Mouse (Mus musculus): Measurements from ENCODE around the gene Cyth3.
A peak's percentile ranks its signal among the peaks of the same experiment; 100 is the strongest.

The Cyth3 gene

DNA sequence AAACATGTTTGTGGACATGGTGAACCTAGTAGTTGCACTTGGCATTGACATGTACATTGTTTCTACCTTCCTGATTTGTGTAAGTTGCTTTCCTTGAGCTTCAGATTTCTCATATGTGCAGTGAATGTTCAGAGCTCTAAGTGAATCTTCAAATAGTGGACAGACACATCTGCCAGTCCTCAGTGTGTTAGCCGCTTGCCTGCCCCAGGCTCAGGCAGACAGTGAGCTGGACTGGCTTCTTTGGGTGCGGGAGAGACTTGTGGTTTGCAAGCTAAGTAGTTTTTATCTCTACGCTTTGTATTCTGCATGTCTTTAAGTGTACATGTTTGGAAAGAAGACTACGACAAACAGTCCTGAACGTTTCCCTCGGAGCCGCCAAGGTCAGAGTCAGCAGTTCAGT is 13.9 kb downstream of the Cyth3 start:
- no peak for DNase-seq

DNA sequence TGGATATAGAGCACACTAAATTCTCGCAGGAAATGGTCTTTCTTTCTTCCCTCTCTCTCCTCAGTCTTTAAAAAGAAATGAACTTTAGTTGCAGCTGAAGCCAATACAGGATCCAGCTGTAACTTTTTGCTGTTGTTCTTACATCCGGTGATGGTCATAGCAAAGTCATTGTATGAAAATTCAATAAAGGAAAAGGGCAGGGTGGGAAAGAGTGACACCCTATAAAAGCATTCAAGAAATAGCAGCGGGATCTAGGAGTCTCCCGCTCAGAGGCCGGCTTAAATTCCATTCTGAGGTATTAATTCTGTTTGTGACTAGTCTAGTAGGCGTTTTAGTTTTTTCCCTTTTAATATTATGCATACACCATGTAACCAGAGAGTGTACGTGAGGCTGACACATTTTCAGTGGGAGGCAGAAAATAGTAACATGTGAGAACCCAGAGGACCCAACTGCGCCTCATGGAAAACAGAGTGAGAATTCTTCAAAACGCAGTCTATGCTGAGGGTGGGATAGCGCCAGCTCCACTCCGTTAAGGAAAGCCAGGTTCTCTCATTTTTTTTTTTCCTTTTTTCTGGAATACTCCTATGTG is 15.7 kb downstream of the Cyth3 start:
- no peak for DNase-seq

GRCm38 (mm10) chr5:143638516-143639270 is 16.4 kb downstream of the Cyth3 start:
- DNase-seq = no peak

DNA sequence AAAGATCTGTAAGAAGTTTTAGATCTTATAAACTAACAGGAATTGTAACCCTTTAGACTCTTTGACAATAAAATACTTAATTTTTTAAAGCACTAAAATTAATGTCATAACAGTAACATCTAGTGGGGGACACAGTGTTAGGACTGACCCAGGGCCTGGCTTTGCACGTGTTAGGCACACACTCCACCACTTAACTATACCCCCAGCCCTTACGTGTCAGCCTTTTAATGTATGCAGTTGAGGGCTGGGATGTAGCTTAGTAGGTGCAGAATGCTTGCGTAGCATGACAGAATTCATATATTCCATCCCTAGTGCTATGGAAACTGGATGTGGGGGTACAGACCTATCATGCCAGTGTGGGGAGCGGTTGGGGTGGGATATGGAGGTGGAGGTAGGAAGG is 17.1 kb downstream of the Cyth3 start:
- DNase-seq = no peak

GRCm38 (mm10) chr5:143639810-143640209 is 17.6 kb downstream of the Cyth3 start:
- DNase-seq = no peak

DNA sequence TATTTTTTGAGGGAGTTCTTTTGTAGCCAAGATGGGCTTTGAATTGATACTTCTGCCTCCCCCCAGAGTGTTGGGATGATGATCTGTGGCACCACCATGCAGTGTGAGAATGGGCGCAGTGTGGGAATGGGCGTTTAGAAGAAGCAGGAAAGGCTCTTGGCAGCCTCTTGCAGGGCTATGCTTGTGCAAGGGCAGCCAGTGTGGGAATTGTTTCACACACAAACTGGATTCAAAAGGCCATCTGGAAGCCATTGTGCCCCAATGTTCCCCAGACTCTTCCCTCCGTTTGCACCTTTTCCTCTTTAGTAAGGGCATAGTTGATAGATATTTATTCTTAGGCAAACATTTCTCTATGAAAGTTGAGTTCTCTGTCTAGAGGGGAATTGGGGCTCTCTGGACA is 19.3 kb downstream of the Cyth3 start:
- no peak for DNase-seq

- no peak for DNase-seq
These were observed 20.1 kb downstream of the Cyth3 start for GRCm38 (mm10) chr5:143642262-143642831.

DNA sequence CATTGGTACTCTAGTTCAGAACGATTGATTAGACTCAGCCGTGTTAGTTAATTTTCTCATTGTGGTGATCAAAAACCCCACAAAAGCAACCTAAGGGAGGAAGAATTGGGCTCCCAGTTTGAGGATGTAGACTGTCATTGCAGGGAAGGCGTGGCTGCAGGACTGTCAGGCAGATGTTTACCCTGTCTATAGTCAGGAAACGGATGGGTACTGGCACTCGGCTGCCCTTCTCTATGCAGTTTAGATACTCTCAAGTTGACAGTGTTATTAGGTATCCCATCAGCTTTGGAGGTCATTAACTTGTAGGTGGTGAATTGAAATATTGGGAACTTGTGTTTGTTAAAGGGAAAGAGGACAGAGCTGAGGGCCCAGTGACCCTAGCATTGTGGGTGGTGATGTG is 23.7 kb downstream of the Cyth3 start:
- DNase-seq = peak; percentile 63

GRCm38 (mm10) chr5:143647412-143647811 is 25.2 kb downstream of the Cyth3 start:
- no peak for DNase-seq

DNA sequence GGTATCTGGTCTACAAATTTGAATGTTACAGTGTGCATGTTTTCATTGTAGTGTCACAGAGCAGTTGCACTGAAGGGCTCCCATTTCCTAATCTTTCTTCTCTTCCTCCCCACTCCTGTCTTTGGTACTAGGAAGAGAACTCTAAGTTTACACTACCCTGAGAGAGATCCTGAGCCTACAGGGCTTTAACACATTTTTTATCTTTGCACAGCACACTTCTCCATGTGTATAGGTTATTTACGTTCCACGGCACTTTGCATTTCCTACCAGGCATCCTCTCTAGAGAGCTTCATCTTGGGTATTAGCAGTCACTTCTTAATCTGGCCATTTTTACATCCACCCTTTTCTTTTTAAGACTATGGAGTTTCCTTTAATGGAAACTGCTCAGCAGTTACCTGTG is 25.8 kb downstream of the Cyth3 start:
- DNase-seq = no peak

DNA sequence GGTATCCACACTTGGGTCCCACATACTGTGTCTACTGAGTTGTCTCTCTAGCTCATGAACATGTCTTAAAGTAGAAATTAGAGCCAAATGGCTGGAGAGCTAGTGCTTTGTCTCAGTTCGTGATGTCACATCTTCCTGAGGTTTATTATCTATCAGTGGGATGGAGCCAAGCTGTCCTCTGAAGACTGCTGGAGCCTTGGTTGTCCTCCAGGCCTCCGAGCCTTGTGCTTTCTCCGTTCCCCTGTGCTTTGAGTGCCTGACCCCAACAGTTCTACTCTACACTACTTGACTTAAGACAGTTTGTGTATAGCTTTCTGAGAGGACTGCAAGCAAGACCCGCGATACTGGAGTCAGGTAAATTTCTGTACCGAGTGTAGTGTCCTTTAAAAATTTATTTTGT is 26.9 kb downstream of the Cyth3 start:
- DNase-seq = no peak

GRCm38 (mm10) chr5:143651855-143652631 is 29.8 kb downstream of the Cyth3 start:
- no peak for DNase-seq

- no peak for DNase-seq
These were observed 31.2 kb downstream of the Cyth3 start for GRCm38 (mm10) chr5:143653497-143653896.

GRCm38 (mm10) chr5:143654670-143655510 is 32.6 kb downstream of the Cyth3 start:
- peak; percentile 68 for DNase-seq

DNA sequence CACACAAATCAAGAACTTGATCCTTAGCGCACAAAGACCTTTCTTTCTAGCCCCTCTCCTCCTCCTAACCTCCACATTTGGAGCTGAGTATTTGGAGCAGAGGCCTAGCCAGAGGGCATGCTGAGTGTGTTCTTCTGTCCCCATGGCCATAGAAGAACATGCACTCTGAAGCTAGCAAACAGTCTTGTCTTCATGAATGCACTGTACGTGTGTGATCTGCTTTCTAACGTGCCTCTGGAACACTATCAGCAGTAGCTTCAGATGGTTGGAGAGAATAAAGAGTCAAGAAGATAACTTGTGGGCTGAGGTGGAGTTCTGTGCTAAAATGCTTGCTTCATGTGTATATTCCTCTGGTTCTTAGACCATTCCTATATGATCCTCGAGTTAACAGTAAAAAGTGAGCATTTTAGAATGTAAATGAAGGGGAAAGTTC is 33.3 kb downstream of the Cyth3 start:
- DNase-seq = no peak

GRCm38 (mm10) chr5:143656708-143657245 is 34.5 kb downstream of the Cyth3 start:
- DNase-seq = no peak

DNA sequence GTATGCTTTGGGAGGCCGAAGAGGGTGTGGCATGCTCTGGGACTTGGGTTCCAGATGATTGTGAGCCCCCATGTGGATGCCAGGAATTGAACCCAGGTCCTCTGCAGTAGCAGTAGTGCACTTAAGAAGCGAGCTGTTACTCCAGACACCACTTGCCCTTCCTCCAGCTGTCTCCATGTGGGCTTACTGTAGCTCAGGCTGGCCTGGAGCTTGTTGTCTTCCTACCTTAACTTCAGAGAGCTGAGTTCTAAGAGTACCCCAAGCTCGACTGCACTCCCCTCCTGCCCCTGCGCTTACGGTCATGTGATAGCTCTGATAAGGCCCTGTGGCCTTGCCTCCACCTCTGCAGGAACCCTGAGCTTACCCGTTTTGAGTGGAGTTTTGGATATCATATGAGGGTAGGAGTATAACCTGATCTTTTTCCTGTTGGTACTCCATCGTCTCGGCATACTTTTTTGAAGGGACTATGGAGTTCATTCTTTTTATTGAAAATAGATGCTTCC is 36.8 kb downstream of the Cyth3 start:
- DNase-seq = no peak

GRCm38 (mm10) chr5:143663074-143663687 is 40.9 kb downstream of the Cyth3 start:
- no peak for DNase-seq

- no peak for DNase-seq
These were observed 43.3 kb downstream of the Cyth3 start for GRCm38 (mm10) chr5:143665561-143665960.

GRCm38 (mm10) chr5:143666015-143666414 is 43.8 kb downstream of the Cyth3 start:
- no peak for DNase-seq

GRCm38 (mm10) chr5:143668884-143669283 is 46.6 kb downstream of the Cyth3 start:
- peak; percentile 34 for DNase-seq

DNA sequence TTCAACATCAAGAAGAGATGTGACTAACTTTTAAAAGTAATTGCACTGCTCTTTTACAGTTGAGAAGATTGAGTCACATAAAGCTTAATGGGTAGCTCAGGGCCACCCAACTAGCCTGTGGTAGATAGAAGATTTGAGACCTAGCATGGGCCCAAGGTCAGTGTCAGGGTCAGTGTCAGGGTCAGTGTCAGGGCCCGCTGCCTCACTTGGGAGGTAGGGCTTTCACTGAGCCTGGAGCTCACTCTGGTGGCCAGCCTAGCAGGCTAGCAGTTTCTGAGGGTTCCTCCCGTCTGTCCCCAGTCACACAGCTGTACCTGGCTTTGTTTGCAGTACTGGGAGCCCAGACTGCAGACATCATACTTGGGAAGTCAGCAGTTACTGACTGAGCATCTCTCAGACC is 47.1 kb downstream of the Cyth3 start:
- DNase-seq = no peak

Data from lung, postnatal 36 days (tissue).